Mouse (Mus musculus): ENCODE data around the gene Fank1.

DNA sequence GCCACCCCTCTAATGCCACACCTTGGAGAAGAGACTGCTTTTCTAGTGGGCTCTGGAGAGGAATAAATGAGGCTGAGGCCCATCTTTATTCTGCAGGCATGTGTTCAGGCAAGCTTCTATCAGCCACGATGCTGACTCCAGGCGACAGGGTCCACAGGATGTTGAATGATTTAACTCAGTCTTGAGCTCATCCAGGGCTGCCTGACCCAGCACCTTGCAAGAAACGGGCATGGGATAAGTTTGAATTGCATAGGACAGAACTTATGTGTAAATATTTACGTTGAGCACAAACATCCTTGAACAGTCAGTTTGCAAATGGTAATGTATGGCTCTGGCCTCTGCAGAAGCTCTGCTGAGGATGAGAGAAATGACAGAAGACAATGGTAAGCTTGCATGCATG is 82.9 kb downstream of the Fank1 start:
- TF ChIP-seq CTCF (IDR thresholded peaks at IDR 0.05; ENCODE audit: low read depth) (no peak), EP300 (IDR thresholded peaks at IDR 0.05; ENCODE audit: low read depth) (no peak)
